In genomic region chr12:107996773-107997172, GRCm38 (mm10) we compare ENCODE assay signal across 15 mouse cellular contexts. TPM values are rescaled to one million over a fixed set of nuclear protein-coding genes. Genes with fewer than 3 reads are reported as not detected.
A peak's percentile ranks its signal among the peaks of the same experiment; 100 is the strongest.
DNase-seq lines count a peak whose midpoint lies in the region; ATAC-seq and TF ChIP-seq lines count a peak whose summit lies in the region.
"Had no signal": no experiment of that assay in that cellular context is flagged by ENCODE, and none has a peak within 500 bp of the region (broad histone marks: within the 10 kb centered on the region; RNA-seq: fewer than 3 reads in every experiment).

No protein-coding gene starts in this region.

- no peak overlapping the region for H3K27ac ChIP-seq in neural tube, embryonic 12.5 days
- H3K27ac ChIP-seq in hindbrain, embryonic 16.5 days (ENCODE audit: low read depth, low read length), result no peak overlapping the region
- H3K27ac ChIP-seq in neural tube, embryonic 13.5 days (replicated peaks), result peak overlapping the region; percentile 64
- no peak overlapping the region for H3K27ac ChIP-seq in lung, postnatal 0 days (ENCODE audit: low read length)
- no peak overlapping the region for H3K27ac ChIP-seq in heart, embryonic 11.5 days (ENCODE audit: low read depth, low read length)
- H3K27ac ChIP-seq: heart, adult 2 months; liver, embryonic 14.5 days; stomach, postnatal 0 days had no signal

- 36% methylated on average over 4 of the region's 4 CpGs for WGBS in neural tube, embryonic 12.5 days
- WGBS in hindbrain, embryonic 16.5 days, result 50% methylated on average over 4 of the region's 4 CpGs
- 42% methylated on average over 4 of the region's 4 CpGs for WGBS in neural tube, embryonic 13.5 days
- 42% methylated on average over 4 of the region's 4 CpGs for WGBS in lung, postnatal 0 days
- WGBS in heart, embryonic 11.5 days (ENCODE audit: insufficient replicate concordance), result 47% methylated on average over 4 of the region's 4 CpGs

- peaks cover 7% of the 10 kb centered on the region for H3K27me3 ChIP-seq in neural tube, embryonic 12.5 days (replicated peaks)
- no peaks in the 10 kb centered on the region for H3K27me3 ChIP-seq in hindbrain, embryonic 16.5 days (replicated peaks; ENCODE audit: control insufficient read depth, insufficient read depth, low read length)
- peaks cover 6% of the 10 kb centered on the region; the same call in 1 of the 2 replicates for H3K27me3 ChIP-seq in neural tube, embryonic 13.5 days
- peaks cover 14% of the 10 kb centered on the region; the same call in 1 of the 2 replicates for H3K27me3 ChIP-seq in lung, postnatal 0 days (replicated peaks; ENCODE audit: insufficient read depth, low read length)
- peaks cover 26% of the 10 kb centered on the region for H3K27me3 ChIP-seq in heart, embryonic 11.5 days (ENCODE audit: control insufficient read depth, insufficient read depth, low read length)

- H3K9me3 ChIP-seq in neural tube, embryonic 12.5 days, result no peaks in the 10 kb centered on the region
- H3K9me3 ChIP-seq in hindbrain, embryonic 16.5 days (ENCODE audit: control insufficient read depth, low read length), result no peaks in the 10 kb centered on the region
- H3K9me3 ChIP-seq in neural tube, embryonic 13.5 days, result no peaks in the 10 kb centered on the region
- H3K9me3 ChIP-seq in lung, postnatal 0 days (ENCODE audit: low read length), result no peaks in the 10 kb centered on the region
- H3K9me3 ChIP-seq in heart, embryonic 11.5 days (replicated peaks; ENCODE audit: control insufficient read depth, low read length), result no peaks in the 10 kb centered on the region

- H3K9ac ChIP-seq in neural tube, embryonic 12.5 days, result no peak overlapping the region
- H3K9ac ChIP-seq in hindbrain, embryonic 16.5 days (ENCODE audit: low read depth, low read length), result peak overlapping the region; percentile 3; the same call in 1 of the 2 replicates
- H3K9ac ChIP-seq in neural tube, embryonic 13.5 days, result peak overlapping the region; percentile 68
- H3K9ac ChIP-seq in lung, postnatal 0 days (replicated peaks; ENCODE audit: low read depth), result no peak overlapping the region
- H3K9ac ChIP-seq in heart, embryonic 11.5 days (ENCODE audit: low read depth, low read length), result no peak overlapping the region
- H3K9ac ChIP-seq: liver, embryonic 14.5 days had no signal

- no peak for ATAC-seq in CD4-positive, CD25-positive, alpha-beta regulatory T cell, adult 4 months
- no peak for ATAC-seq in neural tube, embryonic 12.5 days (ENCODE audit: low FRiP score, low read depth)
- ATAC-seq in hindbrain, embryonic 16.5 days, result no peak
- ATAC-seq in neural tube, embryonic 13.5 days (ENCODE audit: low read depth), result no peak
- no peak for ATAC-seq in lung, postnatal 0 days
- no peak for ATAC-seq in heart, embryonic 11.5 days (replicated peaks; ENCODE audit: insufficient number of reproducible peaks, low FRiP score, low TSS enrichment)

- no peak for TF ChIP-seq CTCF in lung, postnatal 0 days (IDR thresholded peaks at IDR 0.05)

- H3K4me1 ChIP-seq in neural tube, embryonic 12.5 days, result peaks cover 70% of the 10 kb centered on the region
- peaks cover 3% of the 10 kb centered on the region for H3K4me1 ChIP-seq in hindbrain, embryonic 16.5 days (ENCODE audit: control insufficient read depth, insufficient read depth, low read depth, low read length)
- peaks cover 90% of the 10 kb centered on the region for H3K4me1 ChIP-seq in neural tube, embryonic 13.5 days (replicated peaks)
- H3K4me1 ChIP-seq in lung, postnatal 0 days (ENCODE audit: insufficient read depth, low read depth, low read length), result no peaks in the 10 kb centered on the region
- H3K4me1 ChIP-seq in heart, embryonic 11.5 days (ENCODE audit: control insufficient read depth, insufficient read depth, low read length), result no peaks in the 10 kb centered on the region

- DNase-seq in CD4-positive, CD25-positive, alpha-beta regulatory T cell, adult 2 months (ENCODE audit: low read depth, low spot score), result peak; percentile 39
- DNase-seq in neural tube, embryonic 10.5 days (ENCODE audit: extremely low spot score, low spot score), result no peak
- no peak for DNase-seq in lung, postnatal 0 days (ENCODE audit: low spot score)
- DNase-seq: adrenal gland, postnatal 25 days; cerebellum, adult 11-12 months; heart, adult 2 months; kidney, postnatal 10 days; lung, postnatal 36 days had no signal

- H3K36me3 ChIP-seq in neural tube, embryonic 12.5 days, result no peaks in the 10 kb centered on the region
- H3K36me3 ChIP-seq in hindbrain, embryonic 16.5 days (ENCODE audit: control insufficient read depth, insufficient read depth, low read length), result no peaks in the 10 kb centered on the region
- H3K36me3 ChIP-seq in neural tube, embryonic 13.5 days, result no peaks in the 10 kb centered on the region
- H3K36me3 ChIP-seq in lung, postnatal 0 days (ENCODE audit: insufficient read depth, low read length), result no peaks in the 10 kb centered on the region
- no peaks in the 10 kb centered on the region for H3K36me3 ChIP-seq in heart, embryonic 11.5 days (ENCODE audit: control insufficient read depth, insufficient read depth, low read length)

- H3K4me3 ChIP-seq in neural tube, embryonic 12.5 days, result no peak overlapping the region
- H3K4me3 ChIP-seq in hindbrain, embryonic 16.5 days (ENCODE audit: low read length), result no peak overlapping the region
- peak overlapping the region; percentile 95 for H3K4me3 ChIP-seq in neural tube, embryonic 13.5 days
- no peak overlapping the region for H3K4me3 ChIP-seq in lung, postnatal 0 days (ENCODE audit: low read depth, low read length)
- no peak overlapping the region for H3K4me3 ChIP-seq in heart, embryonic 11.5 days (ENCODE audit: low read depth, low read length)
- H3K4me3 ChIP-seq: heart, adult 2 months had no signal

- no peak for TF ChIP-seq EP300 in lung, postnatal 0 days (IDR thresholded peaks at IDR 0.05)

- peak overlapping the region; percentile 81 for H3K4me2 ChIP-seq in neural tube, embryonic 12.5 days (replicated peaks)
- H3K4me2 ChIP-seq in hindbrain, embryonic 16.5 days (ENCODE audit: low read length), result peak overlapping the region; percentile 50
- H3K4me2 ChIP-seq in neural tube, embryonic 13.5 days, result peak overlapping the region; percentile 87
- no peak overlapping the region for H3K4me2 ChIP-seq in lung, postnatal 0 days (replicated peaks; ENCODE audit: low read depth, low read length)
- no peak overlapping the region for H3K4me2 ChIP-seq in heart, embryonic 11.5 days

RNA-seq across cellular contexts. Expression of gene Bcl11b, which starts 6.6 kb away (rescaled TPM):
- 10 to 100 TPM; 40.0 to 41.6 TPM for polyA plus RNA-seq in CD4-positive, CD25-positive, alpha-beta regulatory T cell, adult 4 months (2017; shearing (Covaris generic))
- 25.9 and 27.1 TPM in 2 replicates for polyA plus RNA-seq in neural tube, embryonic 12.5 days (2016; fragmentation: Nextera tagmentation; extraction: Ambion mirVana)
- 12.0 and 16.7 TPM in 2 replicates for polyA plus RNA-seq in hindbrain, embryonic 16.5 days (2015; fragmentation: Nextera tagmentation; extraction: Ambion mirVana)
- 33.5 and 34.9 TPM in 2 replicates for polyA plus RNA-seq in neural tube, embryonic 13.5 days (2015; fragmentation: Nextera tagmentation; extraction: Ambion mirVana)
- 0.44 and 0.46 TPM in 2 replicates for polyA plus RNA-seq in lung, postnatal 0 days (2015; fragmentation: Nextera tagmentation; extraction: Ambion mirVana)
- 1.7 and 3.5 TPM in 2 replicates for polyA plus RNA-seq in heart, embryonic 11.5 days (2014; fragmentation: Nextera tagmentation; extraction: Ambion mirVana)

Comparison
In these comparisons a context has a peak if more than half of its experiments do, and no peak if none do; other contexts are left out.
1. H3K9ac ChIP-seq: peak in hindbrain, embryonic 16.5 days (single experiment) and neural tube, embryonic 13.5 days (single experiment); none in neural tube, embryonic 12.5 days (single experiment), lung, postnatal 0 days (single experiment) and heart, embryonic 11.5 days (single experiment).
2. H3K4me2 ChIP-seq: peak in neural tube, embryonic 12.5 days (single experiment), hindbrain, embryonic 16.5 days (single experiment) and neural tube, embryonic 13.5 days (single experiment); none in lung, postnatal 0 days (single experiment) and heart, embryonic 11.5 days (single experiment).